Mouse (Mus musculus) MEL (cell line): ENCODE results near the gene Sct. TPM values are rescaled to one million over a fixed set of nuclear protein-coding genes. Genes with fewer than 3 reads are reported as not detected.

Source experiments
- DNase-seq: peaks from one replicate; pipeline ENCODE4 v3.0.0; 2011; ENCODE audit warnings: low read depth, low spot score
- H3K27ac ChIP-seq: 2 replicates; pipeline ENCODE4 v1.5.1; 2012; ENCODE audit warnings: low read depth, mild to moderate bottlenecking, control low read depth, low read length, moderate library complexity; ENCODE audit not compliant: control insufficient read depth
- H3K27me3 ChIP-seq, 2 experiments: fragments of 150-350 bp in 1 of 2; sonication (generic) in 1 of 2; 2 replicates each; pipeline ENCODE4 v1.6.1; 2012; ENCODE audit warnings: low read length in 2 of 2, mild to moderate bottlenecking in 2 of 2, improper control_type of control experiment in 1 of 2, moderate library complexity in 1 of 2; ENCODE audit not compliant: insufficient read depth in 2 of 2, control insufficient read depth in 1 of 2
- H3K36me3 ChIP-seq, 2 experiments: 2 replicates each; pipeline ENCODE4 v1.6.1; 2012 to 2014; ENCODE audit warnings: low read length in 2 of 2, improper control_type of control experiment in 1 of 2, inconsistent platforms in 1 of 2, mild to moderate bottlenecking in 1 of 2; ENCODE audit not compliant: insufficient read depth in 2 of 2, control insufficient read depth in 1 of 2
- H3K4me1 ChIP-seq, 2 experiments: fragments of 150-350 bp in 1 of 2; sonication (generic) in 1 of 2; 2 replicates each; pipeline ENCODE4 v1.6.1; 2012; ENCODE audit warnings: low read length in 2 of 2, improper control_type of control experiment in 1 of 2, mild to moderate bottlenecking in 1 of 2; ENCODE audit not compliant: insufficient read depth in 2 of 2, control insufficient read depth in 1 of 2
- H3K4me3 ChIP-seq, 2 experiments: fragments of 150-350 bp in 1 of 2; sonication (generic) in 1 of 2; 2 replicates each; pipeline ENCODE4 v1.5.1; 2012; ENCODE audit warnings: low read depth in 2 of 2, low read length in 2 of 2, mild to moderate bottlenecking in 2 of 2, moderate library complexity in 2 of 2, control low read depth in 1 of 2, improper control_type of control experiment in 1 of 2; ENCODE audit not compliant: control insufficient read depth in 1 of 2, insufficient read depth in 1 of 2
- H3K79me2 ChIP-seq: 2 replicates; pipeline ENCODE4 v1.6.1; 2012; ENCODE audit warnings: mild to moderate bottlenecking, low read length, moderate library complexity; ENCODE audit not compliant: control insufficient read depth, poor library complexity, insufficient read depth
- H3K9ac ChIP-seq: 2 replicates; pipeline ENCODE4 v1.6.1; 2012; ENCODE audit warnings: low read depth, mild to moderate bottlenecking, control low read depth, low read length, moderate library complexity; ENCODE audit not compliant: control insufficient read depth, poor library complexity, severe bottlenecking
- H3K9me3 ChIP-seq: fragments of 150-350 bp; sonication (generic); replicated peaks from 2 replicates; pipeline ENCODE4 v1.6.1; 2012; ENCODE audit warnings: mild to moderate bottlenecking, low read length, improper control_type of control experiment, moderate library complexity; ENCODE audit not compliant: insufficient read depth
- CTCF ChIP-seq, 3 experiments: IDR thresholded peaks in 2 of 3; conservative IDR thresholded peaks in 1 of 3; 2 replicates each; pipeline ENCODE4 v1.5.1; 2011 to 2012; ENCODE audit warnings: low read length in 3 of 3, low read depth in 2 of 3, mild to moderate bottlenecking in 2 of 3, improper control_type of control experiment in 1 of 3, inconsistent platforms in 1 of 3, mixed read lengths in 1 of 3, moderate library complexity in 1 of 3; ENCODE audit not compliant: control insufficient read depth in 1 of 3, insufficient read depth in 1 of 3, poor library complexity in 1 of 3, severe bottlenecking in 1 of 3
- MAZ ChIP-seq: IDR thresholded peaks from 2 replicates; pipeline ENCODE4 v1.6.1; 2012; ENCODE audit warnings: low read depth, mild to moderate bottlenecking, inconsistent platforms, low read length, improper control_type of control experiment
- MYC ChIP-seq: IDR thresholded peaks from 2 replicates; pipeline ENCODE4 v1.6.1; 2011; ENCODE audit warnings: low read depth, mild to moderate bottlenecking, low read length, improper control_type of control experiment, moderate library complexity
- POLR2AphosphoS2 ChIP-seq: IDR thresholded peaks from 2 replicates; pipeline ENCODE4 v1.6.1; 2011; ENCODE audit warnings: low read length, improper control_type of control experiment
- RAD21 ChIP-seq: IDR thresholded peaks from 2 replicates; pipeline ENCODE4 v1.6.1; 2011; ENCODE audit warnings: mild to moderate bottlenecking, low read depth, low read length, improper control_type of control experiment
- TCF12 ChIP-seq: IDR thresholded peaks from 2 replicates; pipeline ENCODE4 v1.6.1; 2014; ENCODE audit warnings: low read depth, mild to moderate bottlenecking, inconsistent platforms, low read length, improper control_type of control experiment, moderate library complexity
- UBTF ChIP-seq: IDR thresholded peaks from 2 replicates; pipeline ENCODE4 v1.6.1; 2012; ENCODE audit warnings: low read depth, mild to moderate bottlenecking, inconsistent platforms, low read length, improper control_type of control experiment, moderate library complexity, borderline replicate concordance; ENCODE audit not compliant: insufficient read depth
- USF2 ChIP-seq, 2 experiments: IDR thresholded peaks; 2 replicates each; pipeline ENCODE4 v1.6.1; 2011 to 2012; ENCODE audit warnings: improper control_type of control experiment in 2 of 2, low read length in 2 of 2, borderline replicate concordance in 1 of 2, inconsistent platforms in 1 of 2, low read depth in 1 of 2, mild to moderate bottlenecking in 1 of 2; ENCODE audit not compliant: insufficient read depth in 1 of 2
- polyA plus RNA-seq, 2 experiments: library from polyadenylated mRNA; stranded (reverse) in 1 of 2; unstranded in 1 of 2; fragments of >175 nt in 1 of 2; fragments of >200 nt in 1 of 2; gene quantifications; 2 replicates each; pipeline versions ENCODE4 v1.2.1 to v1.2.4; 2012; ENCODE audit warnings: low replicate concordance in 2 of 2, low read depth in 1 of 2; ENCODE audit not compliant: insufficient read length in 2 of 2, insufficient read depth in 1 of 2, missing spikeins in 1 of 2
- total RNA-seq: library from RNA; depleted of rRNA; stranded (reverse); fragments of 300-350 nt; gene quantifications from 2 replicates; pipeline ENCODE4 v1.2.3, GENCODE M21; 2012

The Sct gene
- total and polyA plus RNA-seq, 3 experiments: not detected

- H3K27ac ChIP-seq: no peak overlapping the region
- H3K4me3 ChIP-seq: no peak overlapping the region
- H3K79me2 ChIP-seq: no peaks in the 10 kb centered on the region
- H3K9ac ChIP-seq: no peak overlapping the region
- no peaks in the 10 kb centered on the region for H3K9me3 ChIP-seq
- TF ChIP-seq POLR2AphosphoS2 (no peak), USF2 (IDR thresholded peaks at IDR 0.05; ENCODE audit: borderline replicate concordance in 1 of 2, insufficient read depth in 1 of 2, low read depth in 1 of 2, low read length in 2 of 2) (no peak)
- no peaks in the 10 kb centered on the region for H3K27me3 ChIP-seq
- H3K36me3 ChIP-seq: peaks cover 0 to 21% of the 10 kb centered on the region in 2 experiments; a peak in 2 of 4 replicates
- no peak for DNase-seq
- no peaks in the 10 kb centered on the region for H3K4me1 ChIP-seq
Observed at GRCm38 (mm10) chr7:141314416-141314815, 35.5 kb upstream of the Sct start.

- no peaks in the 10 kb centered on the region for H3K79me2 ChIP-seq
- H3K4me1 ChIP-seq: no peaks in the 10 kb centered on the region
- peaks cover 0 to 11% of the 10 kb centered on the region in 2 experiments; a peak in 2 of 4 replicates for H3K36me3 ChIP-seq
- H3K4me3 ChIP-seq: no peak overlapping the region
- no peaks in the 10 kb centered on the region for H3K9me3 ChIP-seq
- no peak for DNase-seq
- no peak overlapping the region for H3K9ac ChIP-seq
- no peaks in the 10 kb centered on the region for H3K27me3 ChIP-seq
- TF ChIP-seq USF2 (IDR thresholded peaks at IDR 0.05; ENCODE audit: borderline replicate concordance in 1 of 2, insufficient read depth in 1 of 2, low read depth in 1 of 2, low read length in 2 of 2) (no peak), TCF12 (no peak), CTCF (IDR thresholded peaks at IDR 0.05 in 2 of 3, conservative IDR thresholded peaks at IDR 0.05 in 1 of 3; ENCODE audit: control insufficient read depth in 1 of 3, insufficient read depth in 1 of 3, low read depth in 2 of 3, low read length in 3 of 3, poor library complexity in 1 of 3, severe bottlenecking in 1 of 3) (no peak), MAZ (no peak), MYC (no peak), UBTF (no peak)
- no peak overlapping the region for H3K27ac ChIP-seq
Observed at GRCm38 (mm10) chr7:141304537-141304936, 25.6 kb upstream of the Sct start.

- no peak for DNase-seq
- no peak for TF ChIP-seq RAD21
- H3K36me3 ChIP-seq: peaks cover 0 to 6% of the 10 kb centered on the region in 2 experiments; a peak in 2 of 4 replicates
- H3K9ac ChIP-seq: no peak overlapping the region
- H3K27me3 ChIP-seq: no peaks in the 10 kb centered on the region
- H3K4me3 ChIP-seq: no peak overlapping the region
- no peaks in the 10 kb centered on the region for H3K79me2 ChIP-seq
- H3K4me1 ChIP-seq: no peaks in the 10 kb centered on the region
- H3K27ac ChIP-seq: no peak overlapping the region
- H3K9me3 ChIP-seq: no peaks in the 10 kb centered on the region
Observed at GRCm38 (mm10) chr7:141302702-141303268, 23.9 kb upstream of the Sct start.
